Mouse (Mus musculus) heart, postnatal 4 days (tissue): ENCODE measurements around the gene Cdk1. TPM values are rescaled to one million over a fixed set of nuclear protein-coding genes. Genes with fewer than 3 reads are reported as not detected.

Source experiments
- DNase-seq: peaks from one replicate; pipeline ENCODE4 v3.0.0; 2021
- total RNA-seq, 2 experiments: library from RNA; stranded (reverse); gene quantifications; 2 replicates each; pipeline ENCODE4 v1.2.3; 2021

Gene Cdk1
- total RNA-seq, 2 experiments from 2014 or later = 130 to 136 TPM

DNA sequence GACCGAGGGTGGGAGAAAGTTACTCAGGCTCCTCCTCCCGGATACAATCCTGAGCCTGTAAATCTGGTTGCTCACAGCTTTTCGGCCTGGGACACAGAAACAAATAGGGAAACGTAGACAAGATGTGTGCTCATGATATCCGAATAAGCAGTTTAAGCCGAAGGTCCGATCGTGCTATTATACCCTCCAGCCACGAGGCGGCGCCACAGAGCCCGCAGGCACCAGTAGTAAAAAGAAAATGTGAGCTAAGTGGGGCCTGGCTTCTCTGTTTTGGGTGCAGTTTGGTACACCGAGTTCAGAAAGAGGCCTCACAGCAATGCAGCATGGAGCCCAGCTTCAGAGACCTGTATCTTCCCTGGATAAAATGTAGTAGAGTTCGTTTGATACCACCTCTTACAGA is 46.5 kb downstream of the Cdk1 start:
- DNase-seq = peak; percentile 66

DNA sequence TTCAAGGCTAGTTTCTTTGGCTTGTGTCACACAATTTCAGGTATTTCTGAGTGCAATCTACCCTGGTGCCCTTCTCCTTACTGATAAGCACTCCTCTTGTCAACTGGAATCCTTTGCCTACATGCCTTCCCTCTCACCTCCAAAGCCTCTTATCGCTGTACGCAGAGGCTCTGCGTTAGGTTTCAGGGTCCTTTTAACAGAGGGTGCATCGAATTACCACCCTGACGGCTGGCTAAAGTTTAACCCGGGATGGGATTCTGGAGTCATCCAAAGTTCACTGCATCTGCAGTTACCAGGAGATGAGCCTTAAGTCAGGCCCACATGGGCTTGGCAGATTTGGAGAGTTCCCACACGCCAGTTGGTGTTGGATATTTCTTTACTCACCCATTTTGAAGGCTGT is 47.1 kb downstream of the Cdk1 start:
- no peak for DNase-seq

DNA sequence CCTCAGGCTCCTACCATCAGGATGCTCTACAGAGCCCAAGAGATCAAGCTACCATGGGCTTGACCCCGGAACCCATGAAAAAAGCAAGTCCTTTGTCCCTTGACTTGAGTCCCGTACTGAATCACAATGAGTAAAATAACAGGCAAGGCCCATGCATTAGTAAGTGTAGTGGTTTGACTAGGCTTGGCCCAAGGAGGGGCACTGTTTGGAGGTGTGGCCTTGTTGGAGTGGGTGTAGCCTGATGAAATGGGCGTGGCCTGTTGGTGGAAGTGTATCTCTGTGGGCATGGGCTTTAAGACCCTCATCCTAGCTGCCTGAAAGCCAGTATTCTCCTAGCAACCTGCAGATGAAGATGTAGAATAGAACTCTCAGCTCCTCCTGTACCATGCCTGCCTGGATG is 47.9 kb downstream of the Cdk1 start:
- DNase-seq = no peak

DNA sequence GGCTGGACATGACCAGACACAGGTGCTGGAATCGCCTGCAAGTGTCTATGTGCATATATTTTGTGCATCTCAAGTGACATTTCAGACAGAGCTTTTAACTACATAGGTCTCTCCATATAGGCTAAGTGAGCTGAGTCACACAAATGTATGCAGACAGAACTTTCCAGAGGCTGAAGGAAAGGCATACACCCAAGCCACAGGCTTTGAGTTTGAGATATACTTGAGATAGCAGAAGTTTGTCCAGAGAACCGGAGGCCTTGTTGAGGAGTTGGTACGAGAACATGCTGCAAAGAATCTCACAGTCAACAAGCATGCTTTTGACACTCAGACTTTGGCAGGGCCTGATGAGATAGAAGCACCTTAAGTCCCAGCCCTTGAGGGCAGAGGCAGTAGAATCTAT is 50.1 kb downstream of the Cdk1 start:
- DNase-seq = no peak

DNA sequence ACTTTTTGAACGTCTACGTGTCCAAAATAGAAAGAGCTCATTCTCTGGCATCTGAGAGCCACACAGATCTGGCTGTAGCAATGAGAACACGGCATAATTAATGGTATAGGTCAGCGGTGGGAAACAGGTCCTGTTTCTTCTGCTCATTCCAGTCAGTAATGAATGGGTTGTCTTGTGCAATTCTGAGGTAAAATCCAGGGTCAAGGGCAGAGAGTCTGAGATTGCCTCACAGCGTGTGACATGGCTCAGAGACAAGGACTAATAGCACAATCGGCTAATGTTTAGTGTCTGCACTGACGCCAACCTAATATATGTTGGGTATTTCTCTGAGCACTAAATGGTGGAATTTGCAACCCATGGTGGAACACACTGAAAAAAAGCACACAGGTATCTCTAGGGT is 52.8 kb downstream of the Cdk1 start:
- DNase-seq = no peak

DNA sequence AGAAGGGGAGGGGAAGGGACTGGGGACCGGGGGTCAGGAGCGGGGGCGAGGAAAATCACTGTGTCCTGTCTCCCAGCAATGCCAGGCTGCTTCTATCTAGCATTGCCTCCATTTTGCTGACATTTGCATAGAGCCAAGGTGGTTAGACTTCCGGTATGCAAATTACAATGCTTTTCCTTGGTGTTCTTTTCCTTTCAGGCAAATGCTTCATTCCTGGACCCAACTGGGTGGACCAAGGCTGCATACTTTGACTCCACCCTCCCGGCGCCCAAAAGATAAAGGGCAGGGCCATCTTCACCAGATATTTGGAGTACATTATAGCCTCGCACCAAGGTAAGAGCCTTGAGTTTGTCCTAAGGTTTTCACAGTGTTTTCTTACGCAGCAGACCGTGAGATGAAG is 56.8 kb downstream of the Cdk1 start:
- no peak for DNase-seq

GRCm38 (mm10) chr10:69290736-69291135 is 62.0 kb downstream of the Cdk1 start:
- no peak for DNase-seq

- DNase-seq = no peak
Measured at GRCm38 (mm10) chr10:69288720-69289119, 64.0 kb downstream of the Cdk1 start.

GRCm38 (mm10) chr10:69288086-69288485 is 64.7 kb downstream of the Cdk1 start:
- no peak for DNase-seq

DNA sequence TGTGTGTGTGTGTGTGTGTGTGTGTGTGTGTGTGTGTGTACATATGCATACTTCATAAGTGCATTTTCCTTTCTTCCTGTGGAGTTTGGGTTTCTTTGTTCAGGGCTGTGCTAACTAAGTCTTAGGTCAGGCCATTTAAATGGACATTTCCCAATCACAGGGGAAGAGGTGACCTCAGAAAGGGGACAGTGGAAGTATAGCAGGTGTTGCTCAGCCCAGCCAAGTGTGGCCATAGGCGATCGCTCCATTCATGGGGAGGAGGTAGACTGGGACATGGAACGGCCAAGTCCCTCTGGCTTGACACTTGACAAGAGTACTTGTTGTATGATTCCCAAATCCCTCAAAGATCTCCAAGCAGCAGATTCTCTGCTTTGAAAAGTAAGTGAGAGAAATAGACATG is 65.8 kb downstream of the Cdk1 start:
- DNase-seq = no peak

Other genes with a start within 250 kb of the Cdk1 start
- 10 to 100 TPM; 46.7 to 59.7 TPM for gene Rhobtb1, start 201.5 kb downstream of the Cdk1 start, total RNA-seq
- gene A930033H14Rik, start 139.8 kb downstream of the Cdk1 start, total RNA-seq = 1 to 10 TPM; 6.0 to 6.6 TPM
- 10 to 100 TPM; 84.2 to 92.8 TPM for gene Ank3, start 45.8 kb upstream of the Cdk1 start, total RNA-seq